Mouse (Mus musculus): Measurements from ENCODE around the gene Prkn.

- TF ChIP-seq CTCF (IDR thresholded peaks at IDR 0.05; ENCODE audit: extremely low read depth, insufficient read length, insufficient replicate concordance, low read depth, low read length) (no peak), POLR2A (IDR thresholded peaks at IDR 0.05; ENCODE audit: low read depth, low read length) (no peak)
Observed at GRCm38 (mm10) chr17:11845506-11845905, 1005.3 kb downstream of the Prkn start.

Data from small intestine, adult 2 months (tissue).